Mouse (Mus musculus) liver, adult 2 months (tissue): ENCODE measurements around the gene Mta2.

Source experiments
- CTCF ChIP-seq: fragments of 200-500 bp; IDR thresholded peaks from 2 replicates; pipeline ENCODE4 v1.5.1; 2011; ENCODE audit warnings: low read depth, low read length, control low read depth
- POLR2A ChIP-seq: fragments of 200-500 bp; IDR thresholded peaks from 2 replicates; pipeline ENCODE4 v1.6.1; 2011; ENCODE audit warnings: low read length, control low read depth; ENCODE audit not compliant: insufficient read depth; ENCODE audit errors: extremely low read depth

DNA sequence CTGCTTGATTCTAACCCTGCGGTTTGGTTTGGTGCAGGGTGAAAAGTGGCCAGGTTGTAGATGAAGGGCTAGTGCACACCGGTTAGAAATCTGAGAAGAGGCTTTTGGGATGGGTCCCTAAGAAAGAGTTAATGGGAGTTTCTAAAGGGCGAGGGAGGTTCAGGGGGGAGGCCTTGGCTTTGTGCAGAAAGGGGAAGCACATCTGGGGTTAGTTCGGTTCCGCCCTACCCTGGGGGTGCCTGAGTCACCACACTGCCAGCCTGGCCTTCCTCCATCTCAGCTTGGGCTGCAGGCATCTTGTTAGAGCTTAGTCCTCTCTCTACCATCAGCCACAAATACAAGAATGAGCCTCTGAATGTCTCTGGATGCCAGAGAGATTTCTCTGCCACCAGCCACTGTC is 39.1 kb downstream of the Mta2 start:
- TF ChIP-seq POLR2A (no peak), CTCF (no peak)
